Mouse (Mus musculus): Measurements from ENCODE around the gene Manba.
A peak's percentile ranks its signal among the peaks of the same experiment; 100 is the strongest.
"Not testable (repeated sequence)": the region's sequence is repeated elsewhere in the genome, so short reads cannot be mapped to it uniquely, and the experiment has no call there.

Manba gene

GRCm38 (mm10) chr3:135485128-135485899, at the start of gene Manba:
Gene Manba (plus strand): TSS chr3:135485611.
- peak; percentile 29 to 58 for DNase-seq (ENCODE audit: low spot score in 2 of 2)

GRCm38 (mm10) chr3:135436901-135437616, 48.4 kb upstream of the Manba start:
- DNase-seq (ENCODE audit: low spot score in 2 of 2), result no peak

- DNase-seq (ENCODE audit: low spot score in 2 of 2), result peak; percentile 99
Observed at GRCm38 (mm10) chr3:135437758-135438495, 47.5 kb upstream of the Manba start, which contains the start of gene Ube2d3. Gene Ube2d3 (plus strand): TSS chr3:135438149.

GRCm38 (mm10) chr3:135438531-135438912, 46.9 kb upstream of the Manba start:
- peak; percentile 93 to 94 for DNase-seq (ENCODE audit: low spot score in 2 of 2)

- peak; percentile 70 to 83 for DNase-seq (ENCODE audit: low spot score in 2 of 2)
Observed at GRCm38 (mm10) chr3:135438913-135439531, 46.4 kb upstream of the Manba start.

- DNase-seq (ENCODE audit: low spot score in 2 of 2), result no peak
Observed at GRCm38 (mm10) chr3:135439651-135440050, 45.8 kb upstream of the Manba start.

- DNase-seq (ENCODE audit: low spot score in 2 of 2), result peak; percentile 17 to 21
Observed at GRCm38 (mm10) chr3:135440221-135440620, 45.2 kb upstream of the Manba start.

- DNase-seq (ENCODE audit: low spot score in 2 of 2), result no peak
Observed at GRCm38 (mm10) chr3:135440621-135441020, 44.8 kb upstream of the Manba start.

- no peak for DNase-seq (ENCODE audit: low spot score in 2 of 2)
Observed at GRCm38 (mm10) chr3:135444930-135445329, 40.5 kb upstream of the Manba start.

GRCm38 (mm10) chr3:135458981-135459380, 26.4 kb upstream of the Manba start:
- DNase-seq (ENCODE audit: low spot score in 2 of 2), result no peak

- no peak for DNase-seq (ENCODE audit: low spot score in 2 of 2)
Observed at GRCm38 (mm10) chr3:135468402-135468801, 17.0 kb upstream of the Manba start.

- no peak for DNase-seq (ENCODE audit: low spot score in 2 of 2)
Observed at GRCm38 (mm10) chr3:135469146-135469545, 16.3 kb upstream of the Manba start.

- peak in 1 of 2 experiments; percentile 32 for DNase-seq (ENCODE audit: low spot score in 2 of 2)
Observed at GRCm38 (mm10) chr3:135469974-135470373, 15.4 kb upstream of the Manba start.

GRCm38 (mm10) chr3:135470823-135471222, 14.6 kb upstream of the Manba start:
- DNase-seq (ENCODE audit: low spot score in 2 of 2), result no peak

GRCm38 (mm10) chr3:135475025-135475424, 10.4 kb upstream of the Manba start:
- no peak for DNase-seq (ENCODE audit: low spot score in 2 of 2)

GRCm38 (mm10) chr3:135476286-135476685, 9.1 kb upstream of the Manba start:
- no peak for DNase-seq (ENCODE audit: low spot score in 2 of 2)

GRCm38 (mm10) chr3:135476977-135477376, 8.4 kb upstream of the Manba start:
- DNase-seq (ENCODE audit: low spot score in 2 of 2), result no peak

GRCm38 (mm10) chr3:135479090-135479489, 6.3 kb upstream of the Manba start:
- not testable (repeated sequence) for DNase-seq (ENCODE audit: low spot score in 2 of 2)

GRCm38 (mm10) chr3:135480767-135481166, 4.6 kb upstream of the Manba start:
- no peak for DNase-seq (ENCODE audit: low spot score in 2 of 2)

- DNase-seq (ENCODE audit: low spot score in 2 of 2), result no peak
Observed at GRCm38 (mm10) chr3:135481608-135482007, 3.8 kb upstream of the Manba start.

GRCm38 (mm10) chr3:135484650-135485049, 761 bp upstream of the Manba start:
- not testable (repeated sequence) for DNase-seq (ENCODE audit: low spot score in 2 of 2)

- DNase-seq (ENCODE audit: low spot score in 2 of 2), result no peak
Observed at GRCm38 (mm10) chr3:135485900-135486241, 460 bp downstream of the Manba start.

Measured in frontal cortex, postnatal 10 days (tissue).